Mouse (Mus musculus) skeletal muscle tissue, adult 2 months (tissue): ENCODE results near the gene Olfr299.

Experiments
- DNase-seq: peaks from one replicate; pipeline ENCODE4 v3.0.0-alpha.2; 2012; ENCODE audit warnings: low read depth, low spot score

Gene Olfr299

DNA sequence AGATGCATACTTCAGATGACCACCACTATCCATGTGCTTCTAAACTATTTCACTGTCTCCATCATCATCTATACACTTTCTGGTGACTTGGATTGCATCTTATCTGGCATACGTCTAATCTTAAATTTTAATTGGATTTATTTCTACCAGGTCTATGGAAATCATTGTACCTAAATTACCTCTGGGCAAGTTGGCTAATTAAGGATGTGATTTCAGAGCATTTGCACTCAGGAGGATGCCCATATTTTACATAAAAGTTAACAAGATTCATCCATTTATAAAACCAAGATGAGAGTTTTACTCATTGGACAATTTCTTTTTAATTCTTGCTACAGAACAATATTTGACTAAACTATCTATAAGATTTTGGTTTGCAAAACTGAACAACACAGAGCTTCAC is at the start of gene Olfr299:
Olfr299 (plus strand) TSS at position 301 of the 400 bp plus-strand sequence.
- no peak for DNase-seq

GRCm38 (mm10) chr7:86492384-86492783 is 32.7 kb downstream of the Olfr299 start, which contains the start of gene Olfr298:
TSS of gene Olfr298 (minus strand) at chr7:86492484.
- no peak for DNase-seq
